Mouse (Mus musculus) layer of hippocampus, adult 2 months (tissue): Measurements from ENCODE around the gene Rufy4. TPM values are rescaled to one million over a fixed set of nuclear protein-coding genes. Genes with fewer than 3 reads are reported as not detected.
A peak's percentile ranks its signal among the peaks of the same experiment; 100 is the strongest.

Experiments
- DNase-seq, 2 experiments: peaks; one replicate each; pipeline ENCODE4 v3.0.0; 2022; ENCODE audit warnings: low spot score in 2 of 2
- H3K27ac ChIP-seq: fragments of 200-600 bp; 2 replicates; pipeline ENCODE4 v1.8.1; 2022
- H3K4me3 ChIP-seq: fragments of 200-600 bp; 2 replicates; pipeline ENCODE4 v1.8.1; 2022; ENCODE audit warnings: mild to moderate bottlenecking
- CTCF ChIP-seq: fragments of 200-600 bp; conservative IDR thresholded peaks from 2 replicates; pipeline ENCODE4 v1.8.1; 2022; ENCODE audit warnings: antibody characterized with exemption, mild to moderate bottlenecking, moderate library complexity
- total RNA-seq, 2 experiments: library from RNA; stranded (reverse); gene quantifications; 2 replicates each; pipeline ENCODE4 v1.2.3; 2021

Gene Rufy4
- total RNA-seq, 2 experiments from 2014 or later = 0.25 TPM; not detected in 1

- no peak overlapping the region for H3K27ac ChIP-seq
- no peak for TF ChIP-seq CTCF
Observed at GRCm38 (mm10) chr1:74172722-74173121, 47.4 kb downstream of the Rufy4 start.

GRCm38 (mm10) chr1:74175731-74176130 is 50.4 kb downstream of the Rufy4 start:
- Histone ChIP-seq H3K27ac (no peak overlapping the region), H3K4me3 (no peak overlapping the region)
- DNase-seq = no peak
- no peak for TF ChIP-seq CTCF

More at GRCm38 (mm10) chr1:74172722-74173121, 47.4 kb downstream of the Rufy4 start:
- DNase-seq = no peak
- H3K4me3 ChIP-seq = no peak overlapping the region

- DNase-seq = no peak
- H3K27ac ChIP-seq = no peak overlapping the region
- H3K4me3 ChIP-seq = no peak overlapping the region
- TF ChIP-seq CTCF = no peak
Observed at GRCm38 (mm10) chr1:74178618-74179017, 53.3 kb downstream of the Rufy4 start.

- no peak for DNase-seq
- H3K27ac ChIP-seq = no peak overlapping the region
- no peak overlapping the region for H3K4me3 ChIP-seq
- TF ChIP-seq CTCF = no peak
Observed at GRCm38 (mm10) chr1:74179624-74180408, 54.5 kb downstream of the Rufy4 start.

- Histone ChIP-seq H3K27ac (no peak overlapping the region), H3K4me3 (no peak overlapping the region)
- no peak for DNase-seq
- TF ChIP-seq CTCF = no peak
Observed at GRCm38 (mm10) chr1:74181462-74181861, 56.1 kb downstream of the Rufy4 start.

- no peak overlapping the region for H3K4me3 ChIP-seq
- peak; percentile 34 for TF ChIP-seq CTCF
- no peak for DNase-seq
Observed at GRCm38 (mm10) chr1:74183006-74183405, 57.7 kb downstream of the Rufy4 start.

GRCm38 (mm10) chr1:74190471-74190870 is 65.1 kb downstream of the Rufy4 start:
- H3K27ac ChIP-seq = no peak overlapping the region
- no peak for TF ChIP-seq CTCF
- DNase-seq = no peak
- H3K4me3 ChIP-seq = no peak overlapping the region

More at GRCm38 (mm10) chr1:74183006-74183405, 57.7 kb downstream of the Rufy4 start:
- H3K27ac ChIP-seq = no peak overlapping the region

- Histone ChIP-seq H3K27ac (no peak overlapping the region), H3K4me3 (no peak overlapping the region)
- no peak for TF ChIP-seq CTCF
- DNase-seq = no peak
Observed at GRCm38 (mm10) chr1:74192711-74193110, 67.4 kb downstream of the Rufy4 start.

- H3K27ac ChIP-seq = no peak within 1 kb of the TSS
- TF ChIP-seq CTCF = no peak
- no peak within 1 kb of the TSS for H3K4me3 ChIP-seq
- DNase-seq = no peak
Observed at GRCm38 (mm10) chr1:74194445-74194844, 69.1 kb downstream of the Rufy4 start, which contains the start of gene Cxcr1. Gene Cxcr1 (minus strand): TSS chr1:74194631.

- Histone ChIP-seq H3K4me3 (no peak overlapping the region), H3K27ac (peak overlapping the region; percentile 96; the same call in 1 of the 2 replicates)
- TF ChIP-seq CTCF = peak; percentile 75
- no peak for DNase-seq
Observed at GRCm38 (mm10) chr1:74195961-74196360, 70.6 kb downstream of the Rufy4 start.

- Histone ChIP-seq H3K27ac (peak overlapping the region; percentile 96), H3K4me3 (no peak overlapping the region)
- TF ChIP-seq CTCF = no peak
- DNase-seq = no peak
Observed at GRCm38 (mm10) chr1:74196621-74197419, 71.5 kb downstream of the Rufy4 start.

Other genes with a start within 250 kb of the Rufy4 start
- 10 to 100 TPM; 41.3 to 43.3 TPM for gene Tns1, start 1.1 kb upstream of the Rufy4 start, total RNA-seq
- not detected for gene Cxcr2, start 28.4 kb downstream of the Rufy4 start, total RNA-seq
- not detected for gene Cxcr1, start 69.1 kb downstream of the Rufy4 start, total RNA-seq
- 100 to 1,000 TPM; 393 to 396 TPM for gene Arpc2, start 110.5 kb downstream of the Rufy4 start, total RNA-seq
- gene Gpbar1, start 153.0 kb downstream of the Rufy4 start, total RNA-seq = not detected
- 100 to 1,000 TPM; 153 to 155 TPM for gene Aamp, start 159.2 kb downstream of the Rufy4 start, total RNA-seq
- 100 to 1,000 TPM; 171 to 185 TPM for gene Pnkd, start 159.4 kb downstream of the Rufy4 start, total RNA-seq
- gene Tmbim1, start 180.1 kb downstream of the Rufy4 start, total RNA-seq = 10 to 100 TPM; 23.3 to 23.9 TPM
- 1 to 10 TPM; 1.1 to 1.8 TPM for gene Catip, start 236.6 kb downstream of the Rufy4 start, total RNA-seq
- 1 to 10 TPM; 3.1 to 3.9 TPM for gene Slc11a1, start 249.7 kb downstream of the Rufy4 start, total RNA-seq